Mouse (Mus musculus) CH12.LX (cell line): ENCODE results near the gene Trappc3.

ENCODE experiments used
- CHD1 ChIP-seq: IDR thresholded peaks from 2 replicates; pipeline ENCODE4 v1.6.1; 2012; ENCODE audit warnings: low read depth, low read length, improper control_type of control experiment, inconsistent platforms
- CTCF ChIP-seq, 2 experiments: IDR thresholded peaks in 1 of 2; conservative IDR thresholded peaks in 1 of 2; 2 replicates each; pipeline ENCODE4 v1.5.1; 2011 to 2012; ENCODE audit warnings: low read depth in 2 of 2, low read length in 2 of 2, improper control_type of control experiment in 1 of 2, inconsistent platforms in 1 of 2, mild to moderate bottlenecking in 1 of 2, moderate library complexity in 1 of 2
- GABPA ChIP-seq: IDR thresholded peaks from 2 replicates; pipeline ENCODE4 v1.6.1; 2012; ENCODE audit warnings: low read depth, low read length, improper control_type of control experiment, inconsistent platforms; ENCODE audit not compliant: insufficient replicate concordance
- MAX ChIP-seq: IDR thresholded peaks from 2 replicates; pipeline ENCODE4 v1.6.1; 2011; ENCODE audit warnings: low read length, improper control_type of control experiment
- MAZ ChIP-seq: IDR thresholded peaks from 2 replicates; pipeline ENCODE4 v1.6.1; 2012; ENCODE audit warnings: low read depth, mild to moderate bottlenecking, inconsistent platforms, low read length, improper control_type of control experiment, moderate library complexity
- MXI1 ChIP-seq: IDR thresholded peaks from 2 replicates; pipeline ENCODE4 v1.6.1; 2011; ENCODE audit warnings: mild to moderate bottlenecking, low read depth, low read length, improper control_type of control experiment
- NELFE ChIP-seq: IDR thresholded peaks from 2 replicates; pipeline ENCODE4 v1.6.1; 2011; ENCODE audit warnings: low read depth, low read length, improper control_type of control experiment
- POLR2A ChIP-seq: IDR thresholded peaks from 2 replicates; pipeline ENCODE4 v1.6.1; 2011; ENCODE audit warnings: low read depth, mild to moderate bottlenecking, improper control_type of control experiment, low read length
- POLR2AphosphoS2 ChIP-seq: IDR thresholded peaks from 2 replicates; pipeline ENCODE4 v1.6.1; 2011; ENCODE audit warnings: low read depth, low read length, improper control_type of control experiment
- RAD21 ChIP-seq: IDR thresholded peaks from 2 replicates; pipeline ENCODE4 v1.6.1; 2011; ENCODE audit warnings: low read depth, mild to moderate bottlenecking, low read length, improper control_type of control experiment, moderate library complexity
- SIN3A ChIP-seq: IDR thresholded peaks from 2 replicates; pipeline ENCODE4 v1.6.1; 2012; ENCODE audit warnings: low read length, improper control_type of control experiment, inconsistent platforms
- TCF12 ChIP-seq: IDR thresholded peaks from 2 replicates; pipeline ENCODE4 v1.6.1; 2014; ENCODE audit warnings: low read depth, mild to moderate bottlenecking, inconsistent platforms, low read length, improper control_type of control experiment
- UBTF ChIP-seq: IDR thresholded peaks from 2 replicates; pipeline ENCODE4 v1.6.1; 2012; ENCODE audit warnings: low read depth, mild to moderate bottlenecking, inconsistent platforms, low read length, improper control_type of control experiment, moderate library complexity
- ZC3H11A ChIP-seq: IDR thresholded peaks from 2 replicates; pipeline ENCODE4 v1.6.1; 2012; ENCODE audit warnings: low read depth, mild to moderate bottlenecking, inconsistent platforms, low read length, improper control_type of control experiment

- TF ChIP-seq CTCF (conservative IDR thresholded peaks at IDR 0.05 in 1 of 2, IDR thresholded peaks at IDR 0.05 in 1 of 2; ENCODE audit: low read depth in 2 of 2, low read length in 2 of 2) (no peak), ZC3H11A (no peak), GABPA (no peak), RAD21 (no peak), UBTF (no peak), NELFE (no peak), MAX (no peak), POLR2A (no peak), CHD1 (no peak), MXI1 (no peak), MAZ (no peak), SIN3A (no peak), TCF12 (no peak), POLR2AphosphoS2 (no peak)
These were observed 54.4 kb downstream of the Trappc3 start for GRCm38 (mm10) chr4:126316443-126317040.
